Mouse (Mus musculus) layer of hippocampus, adult 8-10 months (tissue): ENCODE measurements around the gene Clasp1. TPM values are rescaled to one million over a fixed set of nuclear protein-coding genes. Genes with fewer than 3 reads are reported as not detected.

ENCODE experiments used
- DNase-seq, 2 experiments: peaks; one replicate each; pipeline ENCODE4 v3.0.0; 2022; ENCODE audit warnings: low spot score in 2 of 2
- total RNA-seq, 4 experiments: library from RNA; stranded (reverse); gene quantifications; 2 replicates each; pipeline ENCODE4 v1.2.4; 2022

Clasp1 gene
- total RNA-seq, 4 experiments from 2014 or later = 88.8 to 120 (median 111) TPM

DNA sequence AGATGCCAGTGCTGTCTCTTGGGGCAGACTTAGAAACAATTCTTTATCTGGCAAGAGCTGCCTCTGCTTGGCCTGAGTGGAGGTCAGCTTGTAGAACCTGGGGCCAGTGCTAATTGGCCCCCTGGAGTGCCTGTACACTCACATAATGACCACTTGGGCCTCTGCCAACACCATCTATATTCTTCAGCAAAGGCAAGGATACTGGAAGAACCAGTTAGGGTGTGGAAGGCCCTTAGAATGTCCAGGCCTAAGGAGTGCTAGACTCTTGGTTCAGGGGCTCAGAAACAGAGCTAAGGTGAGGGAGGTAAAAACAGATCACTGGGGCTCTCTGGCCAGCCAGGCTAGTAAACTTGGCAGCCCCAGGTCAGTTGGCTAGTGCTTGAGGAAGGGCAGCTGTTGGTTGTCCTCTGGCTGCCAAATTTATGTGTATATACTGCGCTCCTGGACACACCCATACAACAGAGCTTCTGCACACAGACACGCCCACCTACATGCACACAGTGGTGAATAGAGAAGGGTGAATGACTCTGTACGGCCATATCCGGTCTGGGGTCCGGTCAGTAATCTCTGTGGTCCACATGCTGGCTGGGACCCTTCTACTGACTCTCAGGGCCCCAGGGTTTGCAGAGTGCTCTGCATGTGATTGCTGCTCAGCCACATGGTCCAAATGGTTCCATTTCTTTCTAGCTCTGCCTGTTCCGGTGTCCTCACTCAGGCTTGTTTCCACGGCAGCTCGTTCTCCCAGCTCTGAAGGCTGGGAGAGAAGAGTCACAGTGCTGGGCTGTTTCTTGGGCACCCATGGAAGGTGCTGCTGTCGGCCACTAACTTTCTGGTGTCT is 261.3 kb downstream of the Clasp1 start:
- DNase-seq = no peak

DNA sequence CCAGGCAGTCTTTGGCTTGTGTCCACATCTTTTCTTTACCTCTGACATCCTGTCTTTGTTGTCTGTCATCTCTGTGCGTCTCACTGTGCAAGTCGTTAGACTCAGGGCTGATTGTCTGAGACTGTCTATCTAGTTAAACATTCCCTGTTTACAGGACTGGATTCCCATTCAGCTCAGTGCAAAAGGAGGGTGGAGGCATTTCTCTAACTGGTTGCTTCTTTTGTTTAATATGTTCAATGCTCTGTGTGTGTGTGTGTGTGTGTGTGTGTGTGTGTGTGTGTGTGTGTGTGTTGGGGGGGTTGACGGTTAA is 261.9 kb downstream of the Clasp1 start:
- DNase-seq = no peak

GRCm38 (mm10) chr1:118658716-118659115 is 269.9 kb downstream of the Clasp1 start:
- no peak for DNase-seq

- DNase-seq = no peak
These were observed 272.1 kb downstream of the Clasp1 start for GRCm38 (mm10) chr1:118660880-118661465.

Other genes starting within 250 kb of the Clasp1 start
- not detected for gene Gm29106, start 212.5 kb upstream of the Clasp1 start, total RNA-seq
- 100 to 1,000 TPM; 105 to 118 (median 107) TPM for gene Tsn, start 77.3 kb upstream of the Clasp1 start, total RNA-seq
- gene Nifk, start 67.2 kb upstream of the Clasp1 start, total RNA-seq = 10 to 100 TPM; 23.9 to 26.6 (median 24.2) TPM
- gene Tfcp2l1, start 238.9 kb downstream of the Clasp1 start, total RNA-seq = 1 to 10 TPM; 1.9 to 5.5 (median 3.9) TPM